Mouse (Mus musculus) cerebellum, postnatal 4 days (tissue): ENCODE measurements around the gene Uba1y.
"Not testable (repeated sequence)": the region's sequence is repeated elsewhere in the genome, so short reads cannot be mapped to it uniquely, and the experiment has no call there.

Source experiments
- DNase-seq, 2 experiments: peaks; one replicate each; pipeline ENCODE4 v3.0.0; 2022; ENCODE audit warnings: low spot score in 2 of 2, mixed read lengths in 1 of 2

Gene Uba1y

GRCm38 (mm10) chrY:818396-818795, at the start of gene Uba1y:
Gene Uba1y (plus strand): TSS chrY:818649.
- no peak for DNase-seq

GRCm38 (mm10) chrY:797309-797708, 21.1 kb upstream of the Uba1y start, which contains the start of gene Zfy1:
Gene Zfy1 (minus strand): TSS chrY:797409.
- DNase-seq: not testable (repeated sequence)

DNA sequence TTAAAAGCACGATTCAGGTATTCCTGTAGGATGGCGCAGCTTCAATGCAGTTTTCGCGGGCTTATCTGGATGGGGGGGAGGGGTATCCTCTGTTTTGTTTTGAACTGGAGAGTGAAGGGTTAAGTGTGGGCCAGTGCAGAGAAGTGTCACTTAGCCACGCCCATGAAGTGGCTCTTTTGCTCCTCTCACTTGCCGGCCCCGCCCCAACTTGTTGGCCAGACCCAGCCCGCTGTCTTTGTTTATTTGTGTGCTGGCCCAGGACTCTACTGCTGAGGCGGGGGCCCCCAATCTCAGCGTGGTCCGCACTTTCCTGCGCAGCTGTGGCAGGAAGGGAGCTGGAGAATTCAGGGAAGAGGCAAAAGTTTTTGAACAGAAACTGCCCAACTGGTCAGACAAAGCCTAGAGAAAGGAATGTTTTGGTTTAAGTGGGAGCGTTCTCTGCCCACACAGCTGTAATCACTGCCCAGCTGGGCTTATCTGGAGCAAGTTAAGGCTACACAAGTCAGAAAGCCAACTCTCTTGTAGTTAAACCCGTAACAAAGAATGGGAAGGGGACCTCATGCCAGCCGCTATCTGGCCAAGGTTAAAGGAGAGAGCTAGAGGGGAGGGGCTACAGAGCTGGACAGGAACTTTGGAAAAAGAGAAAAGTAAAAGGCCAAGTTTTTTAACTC, 9.3 kb upstream of the Uba1y start:
- DNase-seq: no peak

DNA sequence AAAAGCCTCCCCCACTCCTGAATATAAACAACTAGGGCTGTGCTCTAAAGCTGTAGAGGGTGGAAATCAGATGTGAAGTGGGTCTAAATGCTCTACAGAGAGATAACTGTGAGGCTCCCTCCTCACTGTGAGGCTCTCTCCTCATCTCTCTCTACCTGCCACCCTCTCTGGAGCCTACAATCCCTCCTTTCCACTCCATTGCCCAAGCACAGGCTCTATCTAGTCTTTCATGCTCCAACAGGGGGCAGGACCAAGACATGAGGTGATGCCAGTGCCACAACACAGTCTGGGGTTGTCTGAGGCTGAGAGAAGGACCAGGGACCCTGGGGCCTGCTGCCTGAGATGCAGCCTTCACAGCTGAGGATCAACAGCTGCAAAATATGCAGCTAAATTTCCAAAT, 54.0 kb downstream of the Uba1y start:
- no peak for DNase-seq

DNA sequence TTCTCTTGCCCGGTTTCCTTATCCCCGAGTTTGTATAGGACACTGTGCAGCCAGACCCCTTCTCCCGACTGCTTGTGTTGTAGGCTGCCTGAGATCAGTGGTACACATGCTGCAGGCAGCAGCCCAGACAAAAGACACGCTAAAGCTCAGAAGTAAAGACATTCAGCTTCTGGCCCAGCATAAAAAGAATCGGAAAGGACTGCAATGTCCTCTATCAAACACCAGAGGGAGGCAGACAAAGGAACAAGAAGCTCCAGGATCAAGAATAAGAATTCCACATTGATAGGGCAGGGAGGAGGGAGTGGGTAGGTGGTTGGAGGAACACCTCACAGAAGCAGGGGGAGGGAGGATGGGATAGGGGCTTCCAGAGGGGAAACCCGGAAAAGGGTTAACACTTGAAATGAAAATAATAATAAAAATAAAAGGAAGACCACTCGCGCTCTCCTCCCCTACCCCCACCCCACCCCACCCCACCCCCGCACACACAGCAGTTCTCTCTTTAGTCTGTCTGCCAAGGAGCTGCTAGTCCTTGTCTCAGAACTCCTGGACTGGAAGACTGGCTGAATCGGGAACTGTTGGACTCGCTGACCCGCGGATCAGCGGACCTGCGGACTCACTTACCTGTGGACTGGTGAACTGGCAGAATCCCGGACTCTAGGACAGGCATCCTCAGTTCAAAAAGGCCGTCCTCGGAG, 54.6 kb downstream of the Uba1y start:
- no peak for DNase-seq
